27 mouse cellular contexts compared by ENCODE assay signal in the genomic region with DNA sequence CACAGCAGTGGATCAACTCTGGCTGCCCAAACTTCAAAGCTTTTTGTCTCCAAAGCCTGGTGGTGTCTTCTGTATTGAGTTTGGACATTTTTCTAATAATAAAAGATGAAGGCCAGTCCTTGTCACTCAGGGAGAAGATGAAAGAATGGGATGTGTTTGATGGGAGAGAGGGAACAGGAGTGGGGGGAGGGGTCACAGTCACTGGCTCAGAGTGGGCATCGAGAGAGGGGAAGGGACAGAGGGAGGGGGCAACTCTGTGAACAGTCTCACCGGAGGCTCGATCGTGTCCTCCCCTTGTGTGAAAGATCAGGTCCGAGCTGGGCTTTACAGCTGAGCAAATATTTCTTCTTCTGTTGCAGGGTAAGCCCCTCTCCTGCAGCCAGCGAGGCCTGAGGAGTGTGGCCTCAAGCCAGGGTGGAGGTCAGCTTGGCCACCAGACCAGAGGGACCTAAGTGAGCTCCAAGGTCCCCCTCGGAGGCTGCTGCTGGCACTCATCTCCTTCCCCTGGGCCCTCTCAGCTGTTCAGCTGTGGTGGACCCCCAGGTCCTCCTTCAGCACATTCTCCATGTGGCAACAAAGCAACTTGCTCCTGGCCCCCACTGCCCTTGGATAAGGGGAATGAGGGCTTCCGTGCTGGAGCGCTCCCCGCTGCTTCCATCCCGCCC.
DNase-seq lines count a peak whose midpoint lies in the region; ATAC-seq lines count a peak whose summit lies in the region.
"Had no signal": no experiment of that assay in that cellular context is flagged by ENCODE, and none has a peak within 500 bp of the region (broad histone marks: within the 10 kb centered on the region; RNA-seq: fewer than 3 reads in every experiment).

No protein-coding gene starts in this region.

- H3K27ac ChIP-seq in kidney, embryonic 16.5 days (ENCODE audit: low read length) = no peak overlapping the region
- peak overlapping the region; percentile 21; the same call in 1 of the 2 replicates for H3K27ac ChIP-seq in limb, embryonic 10.5 days
- H3K27ac ChIP-seq: embryonic facial prominence, embryonic 15.5 days; gastrocnemius, adult 2 months; heart, embryonic 15.5 days; hindbrain, embryonic 10.5 days; hindbrain, embryonic 15.5 days had no signal

- H3K4me1 ChIP-seq in kidney, embryonic 16.5 days (ENCODE audit: insufficient read depth, low read length) = peaks cover 23% of the 10 kb centered on the region
- peaks cover 23% of the 10 kb centered on the region for H3K4me1 ChIP-seq in limb, embryonic 10.5 days
- H3K4me1 ChIP-seq: embryonic facial prominence, embryonic 15.5 days; heart, embryonic 12.5 days; heart, embryonic 15.5 days; hindbrain, embryonic 15.5 days had no signal

- 0 out of 2 replicates have a peak, but pooled peaks have one; percentile 24 for ATAC-seq in kidney, embryonic 16.5 days (ENCODE audit: low FRiP score, low TSS enrichment)
- ATAC-seq: forebrain, embryonic 14.5 days; forebrain, postnatal 0 days; intestine, postnatal 0 days had no signal

- no peak overlapping the region for H3K9ac ChIP-seq in kidney, embryonic 16.5 days (replicated peaks; ENCODE audit: low read length)
- H3K9ac ChIP-seq: embryonic facial prominence, embryonic 15.5 days; forebrain, postnatal 0 days; heart, embryonic 12.5 days; heart, embryonic 15.5 days; hindbrain, embryonic 15.5 days had no signal

- no peaks in the 10 kb centered on the region for H3K27me3 ChIP-seq in kidney, embryonic 16.5 days (ENCODE audit: insufficient read depth, low read length)
- no peaks in the 10 kb centered on the region for H3K27me3 ChIP-seq in limb, embryonic 10.5 days (ENCODE audit: low read depth, poor library complexity, severe bottlenecking)
- H3K27me3 ChIP-seq: embryonic facial prominence, embryonic 15.5 days; hindbrain, embryonic 15.5 days had no signal

- no peaks in the 10 kb centered on the region for H3K9me3 ChIP-seq in kidney, embryonic 16.5 days (ENCODE audit: low read length)
- H3K9me3 ChIP-seq in limb, embryonic 10.5 days (replicated peaks) = peaks cover 6% of the 10 kb centered on the region
- H3K9me3 ChIP-seq: heart, embryonic 15.5 days; hindbrain, embryonic 15.5 days had no signal

- WGBS in kidney, embryonic 16.5 days = 30% methylated on average over 11 of the region's 11 CpGs
- 67% methylated on average over 11 of the region's 11 CpGs for WGBS in limb, embryonic 10.5 days

- H3K4me3 ChIP-seq in kidney, embryonic 16.5 days (ENCODE audit: low read length) = no peak overlapping the region
- H3K4me3 ChIP-seq in limb, embryonic 10.5 days = no peak overlapping the region
- H3K4me3 ChIP-seq: embryonic facial prominence, embryonic 15.5 days; gastrocnemius, adult 2 months; heart, embryonic 12.5 days; heart, embryonic 15.5 days; hindbrain, embryonic 10.5 days; hindbrain, embryonic 15.5 days had no signal

- H3K4me2 ChIP-seq in kidney, embryonic 16.5 days (replicated peaks; ENCODE audit: low read depth, low read length) = no peak overlapping the region
- H3K4me2 ChIP-seq: embryonic facial prominence, embryonic 15.5 days; heart, embryonic 12.5 days; heart, embryonic 15.5 days; hindbrain, embryonic 15.5 days had no signal

- peak; percentile 59 to 86 for DNase-seq in adrenal gland, adult (ENCODE audit: inconsistent age in 2 of 2, low spot score in 1 of 2)
- no peak for DNase-seq in adrenal gland, postnatal 4 days (ENCODE audit: low spot score in 2 of 2)
- DNase-seq in adrenal gland, postnatal 14 days = peak; percentile 70
- DNase-seq in adrenal gland, postnatal 25 days = no peak
- DNase-seq in kidney, postnatal 14 days = no peak
- DNase-seq in limb, embryonic 10.5 days (ENCODE audit: low spot score) = no peak
- DNase-seq in embryo, embryonic 10.5 days (ENCODE audit: low spot score) = no peak
- DNase-seq: cerebellum, adult 11 months; cerebellum, adult 2 months; cerebellum, adult 9-11 months; cerebellum, postnatal 25 days; embryo, embryonic 11 days; forebrain, postnatal 0 days; gastrocnemius, adult 2 months; gastrocnemius, postnatal 14 days; heart, adult 18-20 months; heart, postnatal 10 days; heart, postnatal 36 days; kidney, adult 2 months had no signal

- no peaks in the 10 kb centered on the region for H3K36me3 ChIP-seq in kidney, embryonic 16.5 days (ENCODE audit: insufficient read depth, low read length)
- no peaks in the 10 kb centered on the region for H3K36me3 ChIP-seq in limb, embryonic 10.5 days
- H3K36me3 ChIP-seq: embryonic facial prominence, embryonic 15.5 days; heart, embryonic 12.5 days; heart, embryonic 15.5 days; hindbrain, embryonic 10.5 days; hindbrain, embryonic 15.5 days had no signal

Comparison
In these comparisons a context has a peak if more than half of its experiments do, and no peak if none do; other contexts are left out.
1. DNase-seq: peak in adrenal gland, adult (2 of 2) and adrenal gland, postnatal 14 days (single experiment); none in adrenal gland, postnatal 4 days (0 of 2), adrenal gland, postnatal 25 days (single experiment), kidney, postnatal 14 days (single experiment), limb, embryonic 10.5 days (single experiment) and embryo, embryonic 10.5 days (single experiment).